Mouse (Mus musculus): ENCODE measurements around the gene Tat.

Gene Tat

GRCm38 (mm10) chr8:109990224-109990623 is at the start of gene Tat:
TSS of gene Tat (plus strand) at chr8:109990437.
- no peak for DNase-seq

GRCm38 (mm10) chr8:109941606-109942360 is 48.5 kb upstream of the Tat start:
- no peak for DNase-seq

GRCm38 (mm10) chr8:109945153-109945632 is 45.0 kb upstream of the Tat start:
- DNase-seq = no peak

GRCm38 (mm10) chr8:109945694-109946093 is 44.5 kb upstream of the Tat start:
- DNase-seq = no peak

GRCm38 (mm10) chr8:109946272-109946671 is 44.0 kb upstream of the Tat start:
- DNase-seq = no peak

- DNase-seq = peak; percentile 57 to 61
Measured at GRCm38 (mm10) chr8:109947447-109948284, 42.6 kb upstream of the Tat start.

- no peak for DNase-seq
Measured at GRCm38 (mm10) chr8:109948285-109948564, 42.0 kb upstream of the Tat start.

GRCm38 (mm10) chr8:109952171-109952570 is 38.1 kb upstream of the Tat start:
- no peak for DNase-seq

- no peak for DNase-seq
Measured at GRCm38 (mm10) chr8:109954486-109954948, 35.7 kb upstream of the Tat start.

GRCm38 (mm10) chr8:109957167-109958028 is 32.8 kb upstream of the Tat start:
- DNase-seq = peak; percentile 82 to 84

- DNase-seq = no peak
Measured at GRCm38 (mm10) chr8:109958036-109958655, 32.1 kb upstream of the Tat start.

- no peak for DNase-seq
Measured at GRCm38 (mm10) chr8:109959112-109959511, 31.1 kb upstream of the Tat start.

GRCm38 (mm10) chr8:109961693-109962367 is 28.4 kb upstream of the Tat start, which contains the start of gene Marveld3:
TSS of gene Marveld3 (minus strand) at chr8:109962203.
- peak; percentile 68 to 74 for DNase-seq

GRCm38 (mm10) chr8:109962896-109963295 is 27.3 kb upstream of the Tat start:
- no peak for DNase-seq

GRCm38 (mm10) chr8:109963421-109963820 is 26.8 kb upstream of the Tat start:
- no peak for DNase-seq

- DNase-seq = no peak
Measured at GRCm38 (mm10) chr8:109964106-109964505, 26.1 kb upstream of the Tat start.

- DNase-seq = no peak
Measured at GRCm38 (mm10) chr8:109968837-109969236, 21.4 kb upstream of the Tat start.

- DNase-seq = no peak
Measured at GRCm38 (mm10) chr8:109970323-109970722, 19.9 kb upstream of the Tat start.

GRCm38 (mm10) chr8:109972901-109973300 is 17.3 kb upstream of the Tat start:
- DNase-seq = no peak

GRCm38 (mm10) chr8:109979339-109979738 is 10.9 kb upstream of the Tat start:
- DNase-seq = no peak

- no peak for DNase-seq
Measured at GRCm38 (mm10) chr8:109982386-109983105, 7.7 kb upstream of the Tat start.

All from B cell, adult 2 months (primary cell).